Mouse (Mus musculus): ENCODE results near the gene Tspan17.
A peak's percentile ranks its signal among the peaks of the same experiment; 100 is the strongest.

Tspan17 gene

DNA sequence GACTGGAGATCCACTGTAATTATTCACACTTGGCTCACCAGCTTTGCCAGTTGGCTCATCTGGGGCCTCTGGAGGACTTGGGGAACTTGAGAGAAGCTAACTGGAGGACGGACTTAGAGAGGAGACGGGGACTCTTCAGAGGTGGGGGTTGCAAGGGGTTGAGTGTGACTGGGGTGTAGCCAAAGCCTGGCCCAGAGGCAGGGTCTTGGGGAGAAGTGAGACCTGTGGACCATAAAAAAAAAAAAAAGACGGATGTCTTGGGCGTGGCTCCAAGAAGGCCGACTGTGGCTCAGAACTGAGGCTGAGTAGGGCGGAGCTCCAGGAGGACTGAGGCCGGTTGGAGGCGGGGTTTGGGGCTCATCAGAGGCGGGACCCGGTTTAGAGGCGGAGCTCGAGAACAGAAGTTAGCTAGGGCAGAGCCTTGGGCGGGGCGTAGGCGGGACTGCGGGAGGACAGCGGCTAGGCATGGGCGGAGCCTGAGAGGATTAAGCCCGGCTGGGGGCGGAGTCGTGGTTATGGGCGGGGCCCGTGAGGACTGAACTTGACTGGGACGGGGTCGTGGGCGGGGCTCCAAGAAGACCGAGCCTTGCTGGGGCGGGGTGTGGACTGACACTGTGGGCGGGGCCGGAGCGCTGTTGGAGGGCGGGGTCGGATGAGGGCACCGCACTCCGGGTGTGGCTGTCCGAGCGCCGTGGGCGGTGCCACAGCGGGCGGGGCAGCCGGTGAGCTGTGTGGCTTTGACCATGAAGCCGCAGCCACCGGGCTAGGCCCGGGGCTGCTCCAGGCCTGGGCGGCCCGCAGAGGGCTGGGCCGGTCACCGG lies at the start of gene Tspan17:
Gene Tspan17, plus strand, starts transcription at position 638 of the 821 bp plus-strand sequence.
- DNase-seq: peak; percentile 98

GRCm38 (mm10) chr13:54746110-54746509 lies 43.1 kb upstream of the Tspan17 start:
- no peak for DNase-seq

- no peak for DNase-seq
Observed at GRCm38 (mm10) chr13:54746896-54747295, 42.3 kb upstream of the Tspan17 start.

DNA sequence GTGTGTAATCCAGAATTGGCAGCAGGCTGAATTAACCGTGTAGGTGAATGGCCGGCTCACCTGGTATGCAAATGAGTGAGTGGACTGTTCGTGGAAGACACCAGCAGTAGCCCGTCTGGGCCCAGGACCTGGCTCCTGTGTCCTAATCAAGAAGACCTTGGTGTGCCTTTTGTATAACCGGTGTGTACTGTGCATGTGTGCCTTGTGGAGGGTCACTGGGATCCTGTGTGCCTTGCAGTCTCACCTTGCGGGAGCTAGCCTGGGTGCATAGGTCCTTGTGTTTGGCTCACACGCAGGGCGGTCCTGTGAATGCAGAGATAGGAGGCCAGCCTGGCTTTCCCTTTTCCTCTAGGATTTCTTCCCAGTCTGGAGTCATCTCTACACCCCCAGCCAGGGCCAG lies 41.0 kb upstream of the Tspan17 start:
- DNase-seq: no peak

DNA sequence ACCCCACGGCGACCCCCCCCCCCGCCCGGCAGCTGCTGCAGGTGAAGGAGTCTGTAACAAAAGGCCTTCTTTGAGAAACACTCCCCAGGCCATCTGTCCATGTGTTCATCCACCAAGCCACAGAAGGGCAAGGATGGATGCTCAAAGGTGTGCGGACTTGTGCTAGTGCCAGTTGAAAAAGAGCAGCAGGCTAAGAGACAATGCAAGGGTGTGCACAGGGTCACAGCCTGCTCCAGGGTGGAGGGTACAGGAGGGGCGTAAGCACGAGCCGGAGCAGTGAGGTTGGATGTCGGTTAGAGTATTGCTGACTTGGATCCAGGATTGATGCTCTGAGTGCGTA lies 40.5 kb upstream of the Tspan17 start:
- no peak for DNase-seq

- no peak for DNase-seq
Observed at GRCm38 (mm10) chr13:54749061-54749863, 39.9 kb upstream of the Tspan17 start.

DNA sequence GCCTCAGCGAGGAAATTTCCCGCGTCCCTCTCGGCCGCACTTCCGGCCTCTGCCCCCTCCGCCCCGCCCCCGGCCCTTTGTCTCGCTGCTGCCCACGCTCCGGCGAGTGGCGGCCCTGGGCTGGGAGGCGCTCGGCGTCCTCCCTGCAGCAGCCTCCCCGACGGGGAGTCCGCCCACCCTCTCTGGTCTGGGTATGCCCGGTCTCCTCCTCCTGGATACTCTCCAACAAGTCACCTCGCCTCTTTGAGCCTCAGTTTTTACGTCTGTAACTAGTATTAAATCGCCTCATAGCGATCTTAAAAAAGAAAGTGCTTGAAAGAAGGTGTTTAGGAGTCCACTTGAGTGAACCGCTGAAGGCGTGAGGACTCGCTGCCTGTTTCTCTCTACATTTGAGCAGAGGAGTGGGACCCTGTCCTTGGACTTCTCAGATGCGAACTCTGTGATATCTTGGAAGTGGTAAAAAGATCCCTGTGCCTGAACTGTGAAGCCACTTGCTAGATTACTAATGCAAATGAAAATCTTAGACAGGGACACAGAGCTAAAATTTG lies 39.2 kb upstream of the Tspan17 start, which contains the start of gene Gprin1:
Gene Gprin1, minus strand, starts transcription at position 11 of the 548 bp plus-strand sequence.
- no peak for DNase-seq

DNA sequence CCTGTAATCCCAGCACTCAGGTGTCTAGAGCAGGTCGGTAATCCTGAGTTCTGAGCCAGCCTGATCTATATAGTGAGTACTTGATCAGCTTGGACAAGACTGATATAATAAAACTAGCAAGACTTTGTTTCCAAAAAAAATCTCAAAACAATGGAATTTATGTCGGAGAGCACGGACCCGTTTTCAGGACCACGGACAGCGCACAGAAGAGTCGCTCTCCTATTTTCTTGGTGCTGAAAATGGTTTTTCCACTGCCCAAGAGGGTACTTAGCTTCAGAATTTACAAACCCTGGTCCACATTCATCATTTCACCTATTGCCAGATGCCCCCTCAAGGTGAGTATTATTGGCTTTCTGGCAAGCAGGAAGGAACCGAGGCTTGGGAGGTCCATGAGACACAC lies 38.5 kb upstream of the Tspan17 start:
- no peak for DNase-seq

GRCm38 (mm10) chr13:54752656-54753055 lies 36.5 kb upstream of the Tspan17 start:
- no peak for DNase-seq

GRCm38 (mm10) chr13:54753733-54754132 lies 35.4 kb upstream of the Tspan17 start:
- no peak for DNase-seq

DNA sequence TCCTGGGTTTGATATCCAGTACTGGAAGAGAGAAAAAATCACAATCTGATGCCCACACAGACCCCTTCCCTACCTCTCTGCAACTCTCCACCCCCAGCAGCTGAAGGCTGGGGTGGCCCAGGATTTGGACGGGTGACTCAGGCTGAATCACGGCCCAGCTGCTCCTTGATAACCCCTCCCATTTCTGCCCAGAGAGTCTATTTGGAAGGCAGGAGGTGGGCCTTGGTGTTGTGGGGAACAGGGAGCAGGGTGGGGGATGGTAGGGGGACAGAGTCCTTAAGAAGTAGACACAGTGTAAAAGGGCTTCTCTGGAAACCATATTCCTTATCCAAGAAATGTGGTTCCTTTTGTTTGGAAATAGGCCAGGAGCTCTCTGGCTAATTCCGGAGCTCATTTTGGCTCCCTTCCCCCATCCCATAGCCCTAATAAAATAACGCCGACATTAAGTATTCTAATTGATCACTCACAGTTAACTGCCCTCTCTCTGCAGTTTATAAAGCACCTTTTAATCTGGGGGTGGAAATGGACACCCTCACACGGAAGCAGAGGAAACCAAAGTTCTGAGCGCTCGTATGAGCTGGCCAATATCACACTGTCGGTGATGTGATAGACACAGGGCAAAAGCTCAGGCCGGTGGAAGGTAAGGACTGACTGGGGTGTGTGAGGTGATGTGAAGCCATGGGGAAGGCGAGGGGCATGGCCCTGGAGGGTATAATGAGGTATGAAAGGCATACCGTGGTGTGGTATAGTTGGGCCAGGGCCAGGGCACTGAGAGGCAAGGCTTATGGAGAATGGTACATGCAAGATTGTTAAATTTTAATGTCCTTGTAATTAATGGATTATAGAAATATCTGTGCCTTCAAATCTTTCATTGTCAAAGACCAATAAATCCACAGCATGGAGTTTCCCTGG lies 34.8 kb upstream of the Tspan17 start:
- DNase-seq: no peak

GRCm38 (mm10) chr13:54755201-54755830 lies 33.9 kb upstream of the Tspan17 start:
- DNase-seq: no peak

GRCm38 (mm10) chr13:54756156-54756712 lies 32.9 kb upstream of the Tspan17 start:
- DNase-seq: no peak

- no peak for DNase-seq
Observed at GRCm38 (mm10) chr13:54757093-54757830, 31.9 kb upstream of the Tspan17 start.

DNA sequence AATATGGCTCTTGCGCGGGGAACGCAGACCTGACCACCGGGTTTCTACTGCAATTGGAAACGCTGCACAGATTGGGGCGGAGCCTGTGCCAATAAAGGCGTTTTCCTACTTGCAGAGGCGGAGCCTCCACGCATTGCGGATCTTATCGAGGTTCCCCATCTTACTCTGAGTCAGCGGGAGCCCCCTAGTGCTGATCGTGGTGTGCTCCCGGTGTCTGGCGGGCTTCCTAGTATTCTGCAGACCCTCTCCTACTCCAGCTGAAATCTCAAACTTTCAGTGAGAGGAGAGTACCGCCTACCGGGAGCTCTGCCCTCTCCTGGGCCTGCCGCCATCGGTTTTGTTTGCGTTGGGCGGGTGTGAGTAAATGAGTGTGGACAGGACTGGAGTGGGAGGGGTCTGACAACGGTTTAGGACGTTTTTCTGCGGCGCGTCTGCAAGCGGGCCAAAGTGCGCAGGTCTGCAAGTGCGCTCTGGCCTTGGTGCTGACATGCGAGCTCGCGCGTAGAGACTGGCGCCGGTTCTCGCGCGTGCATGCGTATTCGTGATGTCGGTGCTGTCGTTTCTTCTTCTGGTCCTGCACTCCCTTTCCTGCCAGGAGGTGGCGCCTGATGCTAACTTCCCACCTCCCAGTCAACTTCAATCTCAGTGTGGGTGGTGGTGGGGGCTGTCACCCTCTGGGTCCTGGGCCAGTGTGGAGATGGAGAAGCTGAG lies 31.0 kb upstream of the Tspan17 start:
- DNase-seq: peak; percentile 59

GRCm38 (mm10) chr13:54758756-54759470 lies 30.3 kb upstream of the Tspan17 start:
- DNase-seq: no peak

- DNase-seq: no peak
Observed at GRCm38 (mm10) chr13:54759496-54759895, 29.7 kb upstream of the Tspan17 start.

DNA sequence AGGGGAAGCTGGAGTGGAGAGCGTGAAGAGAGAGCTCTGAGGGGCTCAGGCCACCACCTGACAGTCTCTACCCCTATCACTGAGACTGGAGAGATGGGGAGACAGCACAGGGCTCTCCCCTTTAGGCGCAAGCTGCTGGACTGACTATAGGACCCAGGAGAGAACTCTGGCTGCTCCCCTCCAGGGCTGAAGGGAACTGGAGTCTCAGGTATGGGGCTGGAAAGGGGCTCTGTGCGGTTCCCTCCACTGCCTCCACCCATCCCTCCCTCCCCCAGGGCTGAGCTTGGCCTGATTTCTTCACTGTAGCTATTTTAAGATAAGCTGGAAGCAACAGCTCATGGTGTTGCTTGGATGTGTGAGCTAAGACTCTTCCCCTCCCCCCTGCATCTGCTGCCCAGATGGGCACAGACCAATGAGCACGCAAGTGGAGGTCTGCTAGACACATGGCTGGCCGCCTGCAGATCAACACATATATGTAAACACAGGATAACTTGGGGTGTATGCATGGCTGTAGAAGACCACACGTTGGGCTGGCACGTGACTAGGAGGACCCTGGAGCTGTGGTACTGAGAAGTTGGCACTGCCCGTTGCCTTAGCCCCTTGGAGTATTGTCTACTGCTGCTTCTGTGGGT lies 28.9 kb upstream of the Tspan17 start:
- no peak for DNase-seq

DNA sequence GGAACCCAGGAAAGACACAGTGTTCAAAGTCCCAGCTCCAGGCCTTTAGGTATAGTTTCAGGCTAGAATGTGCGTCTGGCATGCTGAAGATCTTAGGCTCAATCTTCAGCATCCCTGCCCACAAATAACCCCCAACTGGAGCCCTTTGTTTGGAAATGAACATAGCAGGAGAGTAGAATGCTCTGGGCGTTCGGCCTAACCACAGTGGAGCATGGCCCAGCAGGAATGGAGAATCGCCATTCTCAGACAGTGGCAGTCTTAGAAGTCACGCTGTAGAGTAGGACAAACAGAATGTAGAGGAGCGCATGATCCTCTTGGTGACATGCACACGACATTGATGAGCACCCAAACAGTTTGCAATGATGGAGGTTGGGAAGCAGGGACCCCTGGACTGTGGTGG lies 28.3 kb upstream of the Tspan17 start:
- no peak for DNase-seq
